Mouse (Mus musculus) cortical plate, adult 2 months (tissue): ENCODE data around the gene Mus81.

Experiments used
- CTCF ChIP-seq: fragments of 200-500 bp; IDR thresholded peaks from 2 replicates; pipeline ENCODE4 v1.5.1; 2011; ENCODE audit warnings: mild to moderate bottlenecking, control low read depth, low read length; ENCODE audit not compliant: insufficient read depth; ENCODE audit errors: extremely low read depth
- POLR2A ChIP-seq: fragments of 200-500 bp; IDR thresholded peaks from 2 replicates; pipeline ENCODE4 v1.6.1; 2011; ENCODE audit warnings: mild to moderate bottlenecking, low read length, control low read depth; ENCODE audit not compliant: insufficient read depth; ENCODE audit errors: extremely low read depth

DNA sequence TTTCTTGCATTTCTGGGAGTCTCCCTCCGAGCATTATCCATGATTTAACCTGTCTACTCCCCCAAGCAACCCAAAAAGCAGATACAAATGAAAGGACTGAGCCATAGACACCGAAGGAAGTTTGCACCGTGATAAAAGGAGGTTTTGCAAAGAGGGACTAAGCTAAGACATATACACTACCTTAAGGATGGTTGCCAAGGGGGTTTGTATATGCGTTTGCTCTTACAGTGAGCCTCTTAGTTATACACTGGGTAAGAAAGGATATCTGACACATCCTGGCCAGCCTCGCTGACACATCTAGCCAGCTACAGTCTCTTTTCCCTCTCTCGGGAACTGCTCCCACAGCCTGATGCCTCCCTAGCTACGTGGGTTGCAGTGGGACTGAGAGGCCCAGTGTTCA lies 54.3 kb downstream of the Mus81 start:
- TF ChIP-seq CTCF (no peak), POLR2A (no peak)
